Mouse (Mus musculus) brain, embryonic 14.5 days (tissue): ENCODE measurements around the gene Adpgk.

ENCODE experiments used
- CTCF ChIP-seq: fragments of 200-500 bp; IDR thresholded peaks from 2 replicates; pipeline ENCODE4 v1.5.1; 2012; ENCODE audit warnings: inconsistent platforms, mild to moderate bottlenecking, moderate library complexity, borderline replicate concordance; ENCODE audit not compliant: insufficient read depth, insufficient read length; ENCODE audit errors: extremely low read depth
- POLR2A ChIP-seq: fragments of 200-500 bp; IDR thresholded peaks from 2 replicates; pipeline ENCODE4 v1.6.1; 2012; ENCODE audit warnings: mild to moderate bottlenecking, inconsistent platforms, borderline replicate concordance; ENCODE audit not compliant: poor library complexity, insufficient read depth, insufficient read length, severe bottlenecking; ENCODE audit errors: extremely low read depth

DNA sequence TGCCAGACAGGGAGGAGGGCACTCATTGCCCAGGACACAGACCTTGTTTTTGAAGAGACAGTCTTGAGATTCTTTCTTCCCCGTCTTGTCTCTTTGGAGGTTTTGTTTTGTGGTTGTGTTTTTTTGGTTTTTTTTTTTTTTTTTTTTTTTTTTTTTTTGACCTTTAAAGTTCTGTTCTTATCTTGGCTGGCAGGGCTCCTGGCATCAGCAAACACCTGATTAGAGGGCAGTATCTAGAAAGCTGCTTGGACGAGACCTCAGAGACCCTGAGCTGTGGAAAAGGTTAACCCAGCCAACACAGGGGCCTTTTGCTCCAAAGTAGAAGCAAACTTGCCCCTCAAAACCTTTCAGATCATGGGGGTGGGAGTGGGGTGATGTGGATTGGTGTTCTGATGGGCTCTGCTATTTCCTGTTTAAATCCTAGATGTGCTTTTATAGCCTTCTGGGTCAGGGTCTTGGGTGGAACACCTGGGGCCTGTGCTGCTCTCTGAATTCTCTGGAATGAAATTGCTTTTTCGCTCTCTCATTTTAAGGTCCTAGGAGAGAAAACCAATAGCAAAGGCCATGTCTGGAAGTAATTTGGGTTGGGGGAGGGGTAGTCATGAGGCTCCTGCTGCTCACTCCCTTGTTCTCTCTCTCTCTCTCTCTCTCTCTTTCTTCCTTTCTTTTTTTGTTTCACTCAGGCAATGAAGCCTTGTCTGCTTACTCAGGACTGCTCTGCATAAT is 2.5 kb upstream of the Adpgk start:
- TF ChIP-seq CTCF (no peak), POLR2A (no peak)
